Mouse (Mus musculus): ENCODE data around the gene Fbxw17. TPM values are rescaled to one million over a fixed set of nuclear protein-coding genes. Genes with fewer than 3 reads are reported as not detected.
"Not testable (repeated sequence)": the region's sequence is repeated elsewhere in the genome, so short reads cannot be mapped to it uniquely, and the experiment has no call there.

Fbxw17 gene
- polyA plus RNA-seq, 2 experiments: 3.4 to 3.5 TPM

DNA sequence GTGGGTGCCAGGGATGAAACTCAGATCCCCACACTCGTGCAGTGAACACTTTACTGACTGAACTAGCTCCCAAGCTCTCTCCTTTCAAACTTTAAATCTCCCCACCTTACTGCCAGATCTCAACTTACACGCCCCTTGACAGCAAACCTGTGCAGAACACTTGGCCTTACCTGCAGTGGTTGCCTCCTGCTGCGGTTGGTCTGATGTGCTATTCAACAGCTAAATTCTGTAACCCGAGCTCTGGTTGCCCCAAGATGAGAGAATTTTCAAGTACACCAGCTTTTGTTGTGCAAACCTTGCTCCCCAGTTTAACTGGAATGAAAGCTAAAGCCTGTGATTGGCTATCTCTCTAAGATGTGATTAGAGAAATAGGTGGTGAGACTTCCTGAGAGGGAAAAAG is 35.8 kb downstream of the Fbxw17 start:
- Histone ChIP-seq H3K27me3 (ENCODE audit: control insufficient read depth, insufficient read depth, low read length) (no peaks in the 10 kb centered on the region), H3K4me3 (ENCODE audit: insufficient read depth in 1 of 2, low read depth in 2 of 2, low read length in 2 of 2) (no peak overlapping the region), H3K27ac (no peak overlapping the region), H3K9me3 (ENCODE audit: control insufficient read depth, low read length) (no peaks in the 10 kb centered on the region), H3K4me2 (ENCODE audit: low read depth) (no peak overlapping the region), H3K4me1 (replicated peaks; ENCODE audit: control insufficient read depth in 2 of 2, insufficient read depth in 2 of 2, low read length in 1 of 2) (no peaks in the 10 kb centered on the region), H3K36me3 (replicated peaks; ENCODE audit: control insufficient read depth, insufficient read depth, low read depth) (no peaks in the 10 kb centered on the region), H3K9ac (replicated peaks) (no peak overlapping the region)
- ATAC-seq (ENCODE audit: insufficient read depth) (no peak), DNase-seq (ENCODE audit: low read depth in 3 of 3, low spot score in 3 of 3) (no peak)
- TF ChIP-seq EP300 (IDR thresholded peaks at IDR 0.05; ENCODE audit: low read depth) (no peak), CTCF (IDR thresholded peaks at IDR 0.05; ENCODE audit: low read depth) (no peak)
- WGBS (ENCODE audit: insufficient replicate concordance): 28% methylated on average over 4 of the region's 4 CpGs

DNA sequence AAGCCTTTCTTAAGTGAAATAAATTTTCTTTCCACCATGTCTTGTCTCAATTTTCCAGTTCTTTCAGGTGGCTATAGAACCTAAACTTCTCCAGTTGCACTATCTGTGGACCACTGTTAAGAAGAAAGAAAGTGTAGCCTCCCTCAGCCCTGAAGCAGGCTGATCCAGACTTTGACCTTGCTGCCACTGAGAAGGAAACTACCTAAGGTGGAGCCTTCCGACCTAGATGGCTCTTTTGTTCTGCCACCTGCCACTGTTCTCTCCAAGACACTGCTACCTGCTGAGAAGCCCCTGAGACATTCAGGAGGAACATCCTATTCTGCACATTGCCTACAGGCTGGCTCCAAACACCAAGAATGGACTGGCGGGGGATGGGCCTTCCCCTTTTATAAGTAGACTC is 42.8 kb downstream of the Fbxw17 start:
- H3K4me1 ChIP-seq (replicated peaks; ENCODE audit: control insufficient read depth in 2 of 2, insufficient read depth in 2 of 2, low read length in 1 of 2); H3K27ac ChIP-seq; H3K4me3 ChIP-seq (ENCODE audit: insufficient read depth in 1 of 2, low read depth in 2 of 2, low read length in 2 of 2); H3K9ac ChIP-seq (replicated peaks); H3K36me3 ChIP-seq (replicated peaks; ENCODE audit: control insufficient read depth, insufficient read depth, low read depth); H3K9me3 ChIP-seq (ENCODE audit: control insufficient read depth, low read length); DNase-seq (ENCODE audit: low read depth in 3 of 3, low spot score in 3 of 3); H3K4me2 ChIP-seq (ENCODE audit: low read depth); H3K27me3 ChIP-seq (ENCODE audit: control insufficient read depth, insufficient read depth, low read length); ATAC-seq (ENCODE audit: insufficient read depth): not testable (repeated sequence)
- 43% methylated on average over 2 of the region's 2 CpGs for WGBS (ENCODE audit: insufficient replicate concordance)

DNA sequence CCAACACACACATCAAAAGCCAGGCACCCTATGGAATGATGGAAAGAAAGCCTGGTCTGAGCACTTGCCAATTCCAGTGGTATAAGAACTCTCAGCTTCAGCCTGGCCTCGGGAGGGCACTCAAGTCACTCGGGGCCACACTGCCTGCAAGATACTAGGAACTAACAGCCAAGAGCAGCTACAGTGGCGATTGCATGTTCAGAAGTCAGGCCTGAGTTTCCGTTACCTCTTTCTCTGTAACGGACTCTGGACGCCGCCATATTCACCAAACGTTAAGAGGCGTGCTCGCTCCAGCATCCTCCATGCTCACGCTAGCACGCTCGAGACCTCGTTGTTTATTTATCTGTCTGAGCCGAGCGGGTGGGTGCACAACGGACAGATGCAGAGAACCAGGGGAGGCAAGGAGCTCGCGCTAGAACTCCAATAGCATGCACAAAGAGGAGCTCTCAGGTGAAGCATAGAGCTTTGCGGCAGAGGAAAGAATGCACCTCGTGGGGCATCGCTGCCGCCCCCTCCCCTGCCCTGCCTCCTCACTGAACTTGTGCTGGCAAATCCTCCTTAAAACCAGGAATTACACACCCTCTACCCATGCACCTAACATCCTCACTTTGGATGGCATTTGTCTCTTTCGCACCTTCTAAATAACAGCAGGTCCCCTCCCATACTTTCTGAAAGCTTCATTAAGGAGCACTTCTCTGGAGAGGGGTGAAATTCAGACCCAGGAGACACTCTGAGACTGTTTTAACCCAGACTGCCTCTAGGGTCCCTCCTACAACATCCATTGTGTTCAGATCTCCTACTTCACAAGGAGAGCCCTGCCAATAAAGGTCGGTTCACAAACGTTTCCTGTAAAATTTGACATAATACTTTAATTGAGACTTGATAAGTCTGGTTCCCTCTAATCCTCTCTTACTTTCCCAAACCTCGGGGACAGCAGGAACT is 47.2 kb downstream of the Fbxw17 start:
- WGBS (ENCODE audit: insufficient replicate concordance): 31% methylated on average over 27 of the region's 27 CpGs
- Histone ChIP-seq H3K4me3 (ENCODE audit: insufficient read depth in 1 of 2, low read depth in 2 of 2, low read length in 2 of 2) (no peak overlapping the region), H3K36me3 (replicated peaks; ENCODE audit: control insufficient read depth, insufficient read depth, low read depth) (no peaks in the 10 kb centered on the region)

GRCm38 (mm10) chr13:50467007-50467406 is 49.3 kb downstream of the Fbxw17 start, which contains the start of gene Nutm2:
TSS of gene Nutm2 (plus strand) at chr13:50467307.
- no peak within 1 kb of the TSS for H3K4me3 ChIP-seq (ENCODE audit: insufficient read depth in 1 of 2, low read depth in 2 of 2, low read length in 2 of 2)
- no peak for TF ChIP-seq EP300 (IDR thresholded peaks at IDR 0.05; ENCODE audit: low read depth)
- no peak for TF ChIP-seq CTCF (IDR thresholded peaks at IDR 0.05; ENCODE audit: low read depth)
- ATAC-seq (ENCODE audit: insufficient read depth): no peak

More for the DNA sequence above, 47.2 kb downstream of the Fbxw17 start:
- H3K27ac ChIP-seq: no peak overlapping the region
- TF ChIP-seq CTCF (IDR thresholded peaks at IDR 0.05; ENCODE audit: low read depth) (peak; percentile 13; the same call in 1 of the 2 replicates), EP300 (IDR thresholded peaks at IDR 0.05; ENCODE audit: low read depth) (no peak)
- H3K27me3 ChIP-seq (ENCODE audit: control insufficient read depth, insufficient read depth, low read length): no peaks in the 10 kb centered on the region
- no peak overlapping the region for H3K9ac ChIP-seq (replicated peaks)
- no peaks in the 10 kb centered on the region for H3K4me1 ChIP-seq (replicated peaks; ENCODE audit: control insufficient read depth in 2 of 2, insufficient read depth in 2 of 2, low read length in 1 of 2)
- ATAC-seq (ENCODE audit: insufficient read depth) (no peak), DNase-seq (ENCODE audit: low read depth in 3 of 3, low spot score in 3 of 3) (no peak)
- H3K9me3 ChIP-seq (ENCODE audit: control insufficient read depth, low read length): no peaks in the 10 kb centered on the region
- no peak overlapping the region for H3K4me2 ChIP-seq (ENCODE audit: low read depth)

More at GRCm38 (mm10) chr13:50467007-50467406, 49.3 kb downstream of the Fbxw17 start, which contains the start of gene Nutm2:
- Histone ChIP-seq H3K36me3 (replicated peaks; ENCODE audit: control insufficient read depth, insufficient read depth, low read depth) (no peaks in the 10 kb centered on the region), H3K9me3 (ENCODE audit: control insufficient read depth, low read length) (no peaks in the 10 kb centered on the region), H3K4me1 (replicated peaks; ENCODE audit: control insufficient read depth in 2 of 2, insufficient read depth in 2 of 2, low read length in 1 of 2) (no peaks in the 10 kb centered on the region), H3K9ac (replicated peaks) (no peak within 1 kb of the TSS), H3K27ac (no peak within 1 kb of the TSS), H3K4me2 (ENCODE audit: low read depth) (no peak within 1 kb of the TSS), H3K27me3 (ENCODE audit: control insufficient read depth, insufficient read depth, low read length) (no peaks in the 10 kb centered on the region)
- DNase-seq (ENCODE audit: low read depth in 3 of 3, low spot score in 3 of 3): no peak
- WGBS (ENCODE audit: insufficient replicate concordance): 46% methylated on average over 4 of the region's 4 CpGs

Other genes with a start within 250 kb of the Fbxw17 start
- not detected in 2 replicates for gene Gm906, start 167.6 kb upstream of the Fbxw17 start, polyA plus RNA-seq (2012; rRNA removed)
- not detected in 2 replicates for gene Gm906, start 167.6 kb upstream of the Fbxw17 start, polyA plus RNA-seq (2014; fragmentation: Nextera tagmentation; extraction: Ambion mirVana)
- gene Gm47429, start 26.0 kb downstream of the Fbxw17 start, polyA plus RNA-seq (2012; rRNA removed): not detected in 2 replicates
- gene Gm47429, start 26.0 kb downstream of the Fbxw17 start, polyA plus RNA-seq (2014; fragmentation: Nextera tagmentation; extraction: Ambion mirVana): not detected in 2 replicates
- not detected in 2 replicates for gene Nutm2, start 49.4 kb downstream of the Fbxw17 start, polyA plus RNA-seq (2012; rRNA removed)
- not detected in 2 replicates for gene Nutm2, start 49.4 kb downstream of the Fbxw17 start, polyA plus RNA-seq (2014; fragmentation: Nextera tagmentation; extraction: Ambion mirVana)
- not detected in 2 replicates for gene Gm904, start 225.4 kb downstream of the Fbxw17 start, polyA plus RNA-seq (2012; rRNA removed)
- gene Gm904, start 225.4 kb downstream of the Fbxw17 start, polyA plus RNA-seq (2014; fragmentation: Nextera tagmentation; extraction: Ambion mirVana): not detected in 2 replicates